Mouse (Mus musculus): ENCODE results near the gene Hist2h2ab. TPM values are rescaled to one million over a fixed set of nuclear protein-coding genes. Genes with fewer than 3 reads are reported as not detected.
"Not testable (repeated sequence)": the region's sequence is repeated elsewhere in the genome, so short reads cannot be mapped to it uniquely, and the experiment has no call there.

Gene Hist2h2ab
- polyA plus RNA-seq, 1 experiment = 0.74 TPM

DNA sequence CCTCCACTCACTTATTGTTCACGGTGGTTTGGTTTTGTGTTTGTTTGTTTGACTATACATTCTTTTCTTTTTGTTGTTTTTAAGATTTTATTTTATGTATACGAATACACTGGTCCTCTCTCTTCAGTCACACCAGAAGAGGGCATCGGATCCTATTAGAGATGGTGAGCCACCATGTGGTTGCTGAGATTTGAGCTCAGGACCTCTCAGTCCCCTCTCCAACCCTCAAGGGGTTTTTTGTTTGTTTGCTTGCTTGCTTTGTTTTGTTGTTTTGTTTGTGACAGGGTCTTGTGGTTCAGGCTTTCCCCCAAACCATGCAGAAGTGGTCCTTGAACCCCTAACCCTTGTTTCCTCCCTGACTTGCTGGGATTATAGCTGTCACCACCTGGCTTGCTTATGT lies 42.0 kb downstream of the Hist2h2ab start:
- DNase-seq (ENCODE audit: low spot score) = no peak

DNA sequence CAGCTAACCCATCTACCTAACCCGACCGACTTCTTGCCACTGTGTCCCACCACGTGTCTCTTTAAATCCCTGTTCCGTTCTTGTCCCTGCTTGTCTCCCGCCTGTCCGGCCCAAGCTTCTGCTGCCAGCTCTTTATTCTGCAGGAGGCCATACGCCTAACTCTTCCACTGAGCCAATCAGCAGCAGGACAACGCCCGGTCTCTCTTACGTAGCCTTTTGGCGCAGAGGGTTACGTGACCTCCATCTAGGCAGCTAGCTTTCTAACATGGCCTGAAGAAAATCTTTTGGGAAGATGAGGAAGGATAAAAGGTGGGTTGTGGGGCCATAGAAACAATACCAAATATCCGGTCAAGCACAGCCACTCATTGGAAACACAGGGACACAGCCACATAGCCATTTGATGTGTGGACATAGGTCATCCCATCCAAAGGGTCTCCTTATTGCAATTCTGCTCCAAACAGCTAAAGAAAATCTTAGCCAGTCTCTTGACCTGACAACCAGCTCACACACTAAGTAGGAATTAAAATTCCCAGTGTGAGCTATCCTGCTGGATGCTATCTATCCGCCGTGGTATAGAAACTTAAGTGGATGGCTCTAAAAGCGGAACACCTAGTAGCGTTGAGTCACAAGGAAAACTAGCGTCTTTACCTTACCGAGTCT lies 42.7 kb downstream of the Hist2h2ab start:
- DNase-seq (ENCODE audit: low spot score) = peak; percentile 68

DNA sequence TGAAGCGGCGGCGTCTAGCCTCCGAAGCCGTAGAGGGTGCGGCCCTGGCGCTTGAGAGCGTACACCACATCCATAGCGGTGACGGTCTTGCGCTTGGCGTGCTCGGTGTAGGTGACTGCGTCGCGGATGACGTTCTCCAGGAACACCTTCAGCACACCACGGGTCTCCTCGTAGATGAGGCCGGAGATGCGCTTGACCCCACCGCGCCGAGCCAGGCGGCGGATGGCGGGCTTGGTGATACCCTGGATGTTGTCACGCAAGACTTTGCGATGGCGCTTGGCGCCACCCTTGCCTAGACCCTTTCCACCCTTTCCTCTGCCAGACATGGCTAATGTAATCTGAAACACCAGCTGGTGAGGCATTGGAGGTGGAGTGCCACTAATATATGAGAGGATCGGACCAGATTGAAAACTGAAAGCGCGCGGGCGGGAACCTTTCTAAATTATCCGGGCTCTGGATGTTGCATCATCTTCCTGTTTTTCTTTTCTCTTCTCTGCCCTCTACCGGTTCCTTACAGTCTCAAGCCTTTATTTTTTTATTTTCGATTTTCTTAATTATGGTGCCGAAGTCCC lies 43.4 kb downstream of the Hist2h2ab start, which contains the start of gene Hist2h4:
Gene Hist2h4, minus strand, starts transcription at position 333 of the 572 bp plus-strand sequence.
- peak; percentile 88 for DNase-seq (ENCODE audit: low spot score)

DNA sequence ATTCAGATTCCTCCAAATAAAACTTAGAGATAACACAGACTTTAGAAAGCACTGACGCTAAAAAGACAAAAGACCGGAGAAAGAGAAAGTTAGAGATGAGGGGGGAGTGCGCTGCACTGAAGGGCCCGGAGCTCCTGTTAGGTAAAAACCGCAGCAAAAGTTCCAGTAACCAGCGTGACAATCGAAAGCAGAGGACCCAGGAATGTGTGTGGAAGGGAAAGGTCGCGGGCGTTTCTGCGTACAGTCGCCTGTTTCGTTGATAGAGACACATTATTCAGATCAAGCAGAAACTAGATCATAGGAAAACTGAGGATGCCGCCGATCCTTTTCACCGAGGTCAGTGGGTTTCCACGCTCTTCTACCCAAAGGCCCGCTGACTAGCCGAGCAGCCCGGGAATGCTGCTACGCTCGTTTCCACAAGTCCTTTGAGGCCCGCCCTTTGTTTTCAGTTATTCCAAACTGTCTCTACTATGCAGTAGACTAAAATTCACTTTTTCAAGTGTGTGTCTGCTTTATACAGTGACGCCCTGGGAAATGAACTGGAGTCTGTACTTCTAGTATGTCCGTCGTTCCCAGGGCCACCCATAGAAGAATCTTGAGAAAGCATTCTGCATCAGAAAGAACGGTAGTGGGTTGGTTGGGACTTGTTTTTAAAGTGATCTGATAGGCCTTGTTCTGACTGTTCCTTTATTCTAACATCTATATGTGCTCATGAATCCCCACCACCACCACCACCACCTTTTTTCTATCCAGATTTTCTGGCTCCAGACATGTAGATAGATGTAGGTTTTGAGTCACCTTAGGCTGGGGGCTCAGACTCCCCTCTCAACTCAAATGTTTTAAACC lies 44.1 kb downstream of the Hist2h2ab start:
- DNase-seq (ENCODE audit: low spot score) = peak; percentile 42

DNA sequence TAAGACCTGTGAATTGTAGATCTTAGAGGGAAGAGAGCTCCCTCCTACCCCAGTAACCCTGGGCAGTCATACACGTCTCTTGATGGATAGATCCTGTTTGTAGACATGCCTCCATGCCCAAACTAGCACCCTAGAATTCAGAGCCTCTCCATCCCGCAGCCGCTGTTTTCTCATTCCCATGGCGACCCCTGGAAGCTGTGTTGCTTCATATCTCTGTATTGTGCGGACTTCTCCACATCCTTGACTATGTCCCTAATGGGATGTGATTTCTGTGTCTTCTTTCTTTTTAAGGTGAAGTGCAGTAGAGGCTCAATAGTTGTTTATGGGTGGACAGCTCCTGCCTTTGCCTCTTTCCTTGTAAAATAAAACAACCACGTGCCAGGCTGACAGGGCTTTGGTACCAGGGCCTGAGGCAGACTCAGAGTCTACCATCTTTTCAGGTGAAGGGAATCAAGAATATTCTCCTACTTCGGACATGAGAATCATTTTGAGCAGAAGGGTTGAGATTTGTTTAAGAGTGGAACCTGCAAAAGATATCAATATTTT lies 44.8 kb downstream of the Hist2h2ab start:
- no peak for DNase-seq (ENCODE audit: low spot score)

DNA sequence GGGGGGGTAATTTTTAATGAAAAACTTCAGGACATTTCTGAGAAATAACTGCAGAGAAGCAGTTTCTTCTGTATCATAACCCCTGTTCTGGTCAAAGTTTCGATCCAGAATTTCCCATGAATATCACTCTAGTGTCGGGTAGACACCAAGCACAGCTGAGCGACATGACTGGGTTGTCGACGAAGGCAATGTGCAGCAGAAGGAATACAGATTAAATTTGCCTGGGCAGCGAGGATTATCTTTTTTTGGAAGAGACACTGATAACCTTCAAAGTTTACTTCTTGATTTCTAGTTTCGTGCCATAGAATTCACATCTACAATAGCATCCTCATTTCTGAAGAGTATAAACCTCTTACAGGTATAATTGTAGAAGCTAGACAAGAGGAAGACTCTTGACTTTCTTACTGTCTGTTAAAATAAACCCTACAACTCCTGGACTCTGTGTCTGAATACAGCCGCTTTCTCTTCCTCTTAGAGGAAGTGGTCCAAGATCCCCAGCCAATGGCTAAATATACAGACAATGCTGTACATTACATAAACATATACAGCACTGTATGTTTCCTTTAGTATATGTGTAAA lies 46.6 kb downstream of the Hist2h2ab start:
- DNase-seq (ENCODE audit: low spot score) = no peak

DNA sequence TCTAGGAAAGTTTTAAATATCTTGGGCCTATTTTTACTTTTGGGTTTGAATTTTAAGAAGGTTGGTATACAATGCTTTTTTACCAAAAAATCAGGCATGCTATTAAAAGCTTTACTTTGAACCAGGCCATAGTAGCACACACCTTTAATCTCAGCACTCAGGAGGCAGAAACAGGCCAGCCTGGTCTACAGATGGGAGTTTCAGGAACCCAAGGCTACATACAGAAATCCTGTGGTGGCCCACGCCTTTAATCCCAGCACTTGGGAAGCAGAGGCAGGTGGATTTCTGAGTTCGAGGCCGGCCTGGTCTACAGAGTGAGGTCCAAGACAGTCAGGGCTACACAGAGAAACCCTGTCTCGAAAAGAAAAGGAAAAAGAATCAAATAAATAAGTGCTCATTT lies 47.9 kb downstream of the Hist2h2ab start:
- no peak for DNase-seq (ENCODE audit: low spot score)

DNA sequence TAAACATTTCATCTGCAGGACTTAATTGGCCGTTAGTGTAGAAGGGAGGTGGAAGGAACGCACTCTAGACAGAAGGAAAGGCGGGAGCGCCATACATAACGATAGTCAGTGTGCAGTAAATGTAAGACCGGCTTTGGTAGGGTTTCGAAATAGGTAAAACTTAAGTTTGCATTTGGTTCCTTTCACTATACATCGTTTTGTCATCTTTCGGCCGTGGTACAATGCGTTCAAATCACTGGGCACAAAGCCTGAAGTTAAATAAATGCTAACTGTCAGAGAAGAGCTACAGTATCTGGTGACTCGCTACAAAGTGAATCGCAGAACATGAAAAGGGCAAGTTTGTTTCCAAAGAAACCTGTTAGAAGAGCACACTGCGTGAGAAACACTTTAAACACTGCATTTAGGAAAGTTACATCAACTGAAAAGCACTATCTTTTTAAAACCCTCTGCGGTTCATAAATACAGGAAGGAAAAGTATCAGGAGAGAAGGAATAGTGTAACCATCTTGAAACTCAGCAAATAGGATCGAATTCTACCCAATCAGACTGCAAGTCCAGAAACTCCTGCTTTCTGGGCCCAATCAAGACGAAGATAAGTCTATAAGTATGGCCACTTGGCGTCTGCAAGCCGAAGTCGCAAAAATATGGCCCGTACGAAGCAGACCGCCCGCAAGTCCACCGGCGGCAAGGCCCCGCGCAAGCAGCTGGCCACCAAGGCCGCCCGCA lies 48.5 kb downstream of the Hist2h2ab start, which contains the start of gene Hist2h3b:
Gene Hist2h3b, plus strand, starts transcription at position 604 of the 725 bp plus-strand sequence.
- peak; percentile 71 for DNase-seq (ENCODE audit: low spot score)

DNA sequence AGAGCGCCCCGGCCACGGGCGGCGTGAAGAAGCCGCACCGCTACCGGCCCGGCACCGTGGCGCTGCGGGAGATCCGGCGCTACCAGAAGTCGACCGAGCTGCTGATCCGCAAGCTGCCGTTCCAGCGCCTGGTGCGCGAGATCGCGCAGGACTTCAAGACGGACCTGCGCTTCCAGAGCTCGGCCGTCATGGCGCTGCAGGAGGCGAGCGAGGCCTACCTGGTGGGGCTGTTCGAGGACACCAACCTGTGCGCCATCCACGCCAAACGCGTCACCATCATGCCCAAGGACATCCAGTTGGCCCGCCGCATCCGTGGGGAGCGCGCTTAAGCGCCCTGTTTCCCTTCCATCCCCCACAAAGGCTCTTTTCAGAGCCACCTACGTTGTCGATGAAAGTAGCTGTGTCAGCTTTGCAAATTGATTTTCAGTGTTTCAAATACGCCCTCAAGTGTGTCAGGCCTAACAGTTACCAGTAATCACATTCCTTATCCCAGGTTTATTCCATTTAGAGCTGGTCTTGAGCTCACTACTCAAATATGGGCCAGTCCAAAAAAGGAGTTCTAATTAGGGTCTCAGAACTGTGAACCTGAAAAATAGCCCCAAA lies 49.2 kb downstream of the Hist2h2ab start:
- DNase-seq (ENCODE audit: low spot score) = not testable (repeated sequence)

Other genes with a start within 250 kb of the Hist2h2ab start
- 196 and 224 TPM in 2 replicates for gene Plekho1, start 223.9 kb upstream of the Hist2h2ab start, polyA plus RNA-seq (2012; rRNA removed)
- 15.3 and 20.3 TPM in 2 replicates for gene Vps45, start 161.4 kb upstream of the Hist2h2ab start, polyA plus RNA-seq (2012; rRNA removed)
- gene Otud7b, start 115.3 kb upstream of the Hist2h2ab start, polyA plus RNA-seq (2012; rRNA removed) = 11.1 and 16.8 TPM in 2 replicates
- gene Mtmr11, start 57.9 kb upstream of the Hist2h2ab start, polyA plus RNA-seq (2012; rRNA removed) = 33.7 and 35.7 TPM in 2 replicates
- 48.6 and 52.3 TPM in 2 replicates for gene Sf3b4, start 47.5 kb upstream of the Hist2h2ab start, polyA plus RNA-seq (2012; rRNA removed)
- gene Sv2a, start 38.7 kb upstream of the Hist2h2ab start, polyA plus RNA-seq (2012; rRNA removed) = 8.6 and 9.4 TPM in 2 replicates
- gene Bola1, start 156 bp upstream of the Hist2h2ab start, polyA plus RNA-seq (2012; rRNA removed) = 28.1 and 39.1 TPM in 2 replicates
- 0.76 and 0.99 TPM in 2 replicates for gene Hist2h2ac, start 1.0 kb downstream of the Hist2h2ab start, polyA plus RNA-seq (2012; rRNA removed)
- gene Hist2h2be, start 1.3 kb downstream of the Hist2h2ab start, polyA plus RNA-seq (2012; rRNA removed) = 7.7 TPM in 2 replicates
- 8.6 and 14.3 TPM in 2 replicates for gene Hist2h3c2, start 19.3 kb downstream of the Hist2h2ab start, polyA plus RNA-seq (2012; rRNA removed)
- 6.9 and 41.2 TPM in 2 replicates for gene Hist2h2aa2, start 20.4 kb downstream of the Hist2h2ab start, polyA plus RNA-seq (2012; rRNA removed)
- 140 and 149 TPM in 2 replicates for gene Hist2h2aa1, start 25.6 kb downstream of the Hist2h2ab start, polyA plus RNA-seq (2012; rRNA removed)
- not detected in 2 replicates for gene Hist2h3c1, start 26.8 kb downstream of the Hist2h2ab start, polyA plus RNA-seq (2012; rRNA removed)
- gene Hist2h4, start 43.4 kb downstream of the Hist2h2ab start, polyA plus RNA-seq (2012; rRNA removed) = 1.4 and 1.6 TPM in 2 replicates
- gene Hist2h3b, start 48.8 kb downstream of the Hist2h2ab start, polyA plus RNA-seq (2012; rRNA removed) = 1.9 and 3.2 TPM in 2 replicates
- gene Hist2h2bb, start 49.9 kb downstream of the Hist2h2ab start, polyA plus RNA-seq (2012; rRNA removed) = 0.69 TPM in 1 of 2 replicates, not detected in the other
- 4.9 and 5.6 TPM in 2 replicates for gene Fcgr1, start 74.1 kb downstream of the Hist2h2ab start, polyA plus RNA-seq (2012; rRNA removed)
- 0.15 and 0.29 TPM in 2 replicates for gene BC107364, start 232.4 kb downstream of the Hist2h2ab start, polyA plus RNA-seq (2012; rRNA removed)

Measured in urinary bladder, adult 2 months (tissue).